Mouse (Mus musculus) lung, adult 2 months (tissue): ENCODE results near the gene Tenm2.

Experiments used
- CTCF ChIP-seq: fragments of 200-500 bp; IDR thresholded peaks from 2 replicates; pipeline ENCODE4 v1.5.1; 2011; ENCODE audit warnings: mild to moderate bottlenecking, low read length, control low read depth; ENCODE audit not compliant: insufficient read depth
- POLR2A ChIP-seq: fragments of 200-500 bp; IDR thresholded peaks from 2 replicates; pipeline ENCODE4 v1.6.1; 2011; ENCODE audit warnings: low read depth, mild to moderate bottlenecking, control low read depth, low read length, borderline replicate concordance; ENCODE audit errors: extremely low read depth

DNA sequence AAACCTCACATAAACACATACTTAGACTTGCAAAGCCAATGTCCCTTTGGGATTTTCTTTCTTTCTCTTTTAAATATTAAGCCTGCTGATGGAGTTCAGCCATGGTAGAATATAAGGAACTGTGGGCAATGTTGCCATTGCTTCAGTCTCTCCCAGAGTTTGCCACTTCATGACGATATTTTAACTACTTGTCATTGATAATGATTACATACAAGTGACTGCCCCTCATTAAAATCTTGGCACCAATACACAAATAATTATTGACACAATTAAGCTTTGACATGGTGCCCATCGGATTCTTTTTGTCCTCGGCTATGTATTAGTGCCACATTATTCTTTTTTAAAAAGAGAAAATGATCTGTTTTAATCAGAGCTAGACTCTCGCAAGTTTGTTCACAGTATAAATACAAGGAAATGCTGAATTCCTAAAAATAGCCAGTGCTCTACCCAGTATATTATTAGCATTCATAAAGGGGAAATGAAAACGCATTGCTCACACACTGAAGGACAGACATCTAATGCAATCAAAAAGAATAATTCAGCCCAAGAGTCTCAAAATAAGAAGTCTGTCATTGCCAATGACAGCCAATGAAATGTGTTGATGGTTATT, 158.7 kb downstream of the Tenm2 start:
- no peak for TF ChIP-seq CTCF
- no peak for TF ChIP-seq POLR2A
